Mouse (Mus musculus) ES-CJ7 (cell line): ENCODE measurements around the gene Rpl27.
A peak's percentile ranks its signal among the peaks of the same experiment; 100 is the strongest.
"Not testable (repeated sequence)": the region's sequence is repeated elsewhere in the genome, so short reads cannot be mapped to it uniquely, and the experiment has no call there.

Experiments
- DNase-seq: peaks from one replicate; pipeline ENCODE4 v3.0.0; 2011; ENCODE audit warnings: low read depth, low spot score

The Rpl27 gene

GRCm38 (mm10) chr11:101447786-101448185 is 5.7 kb downstream of the Rpl27 start:
- no peak for DNase-seq

GRCm38 (mm10) chr11:101448274-101448746 is 6.2 kb downstream of the Rpl27 start, which contains the start of gene Ifi35:
TSS of gene Ifi35 (plus strand) at chr11:101448407.
- DNase-seq, result peak; percentile 73

- no peak for DNase-seq
Measured at GRCm38 (mm10) chr11:101448899-101449298, 6.8 kb downstream of the Rpl27 start.

- DNase-seq, result not testable (repeated sequence)
Measured at GRCm38 (mm10) chr11:101449596-101449995, 7.5 kb downstream of the Rpl27 start.

GRCm38 (mm10) chr11:101450394-101450793 is 8.3 kb downstream of the Rpl27 start:
- peak; percentile 58 for DNase-seq

- no peak for DNase-seq
Measured at GRCm38 (mm10) chr11:101451536-101451935, 9.4 kb downstream of the Rpl27 start.

- no peak for DNase-seq
Measured at GRCm38 (mm10) chr11:101452093-101452774, 10.1 kb downstream of the Rpl27 start.

- no peak for DNase-seq
Measured at GRCm38 (mm10) chr11:101454702-101455101, 12.6 kb downstream of the Rpl27 start.

- no peak for DNase-seq
Measured at GRCm38 (mm10) chr11:101455627-101456026, 13.5 kb downstream of the Rpl27 start.

GRCm38 (mm10) chr11:101457631-101458030 is 15.5 kb downstream of the Rpl27 start:
- no peak for DNase-seq

GRCm38 (mm10) chr11:101458217-101458616 is 16.1 kb downstream of the Rpl27 start:
- DNase-seq, result no peak

GRCm38 (mm10) chr11:101459716-101460115 is 17.6 kb downstream of the Rpl27 start:
- DNase-seq, result no peak

- DNase-seq, result no peak
Measured at GRCm38 (mm10) chr11:101460321-101460720, 18.2 kb downstream of the Rpl27 start.

- DNase-seq, result no peak
Measured at GRCm38 (mm10) chr11:101462141-101462540, 20.0 kb downstream of the Rpl27 start.

- DNase-seq, result no peak
Measured at GRCm38 (mm10) chr11:101462583-101463440, 20.7 kb downstream of the Rpl27 start.

GRCm38 (mm10) chr11:101464211-101465100 is 22.4 kb downstream of the Rpl27 start, which contains the start of gene Rnd2:
TSS of gene Rnd2 (plus strand) at chr11:101464999.
- peak; percentile 64 for DNase-seq

GRCm38 (mm10) chr11:101465101-101465868 is 23.2 kb downstream of the Rpl27 start:
- peak; percentile 91 for DNase-seq

- peak; percentile 67 for DNase-seq
Measured at GRCm38 (mm10) chr11:101465869-101466551, 23.9 kb downstream of the Rpl27 start, which contains the start of gene Vat1. TSS of gene Vat1 (minus strand) at chr11:101466230.

GRCm38 (mm10) chr11:101466552-101466950 is 24.5 kb downstream of the Rpl27 start:
- DNase-seq, result not testable (repeated sequence)
